Mouse (Mus musculus): ENCODE results near the gene Zcchc8. TPM values are rescaled to one million over a fixed set of nuclear protein-coding genes. Genes with fewer than 3 reads are reported as not detected.

Gene Zcchc8
- total RNA-seq, 2 experiments from 2014 or later: 42.8 to 50.7 TPM

DNA sequence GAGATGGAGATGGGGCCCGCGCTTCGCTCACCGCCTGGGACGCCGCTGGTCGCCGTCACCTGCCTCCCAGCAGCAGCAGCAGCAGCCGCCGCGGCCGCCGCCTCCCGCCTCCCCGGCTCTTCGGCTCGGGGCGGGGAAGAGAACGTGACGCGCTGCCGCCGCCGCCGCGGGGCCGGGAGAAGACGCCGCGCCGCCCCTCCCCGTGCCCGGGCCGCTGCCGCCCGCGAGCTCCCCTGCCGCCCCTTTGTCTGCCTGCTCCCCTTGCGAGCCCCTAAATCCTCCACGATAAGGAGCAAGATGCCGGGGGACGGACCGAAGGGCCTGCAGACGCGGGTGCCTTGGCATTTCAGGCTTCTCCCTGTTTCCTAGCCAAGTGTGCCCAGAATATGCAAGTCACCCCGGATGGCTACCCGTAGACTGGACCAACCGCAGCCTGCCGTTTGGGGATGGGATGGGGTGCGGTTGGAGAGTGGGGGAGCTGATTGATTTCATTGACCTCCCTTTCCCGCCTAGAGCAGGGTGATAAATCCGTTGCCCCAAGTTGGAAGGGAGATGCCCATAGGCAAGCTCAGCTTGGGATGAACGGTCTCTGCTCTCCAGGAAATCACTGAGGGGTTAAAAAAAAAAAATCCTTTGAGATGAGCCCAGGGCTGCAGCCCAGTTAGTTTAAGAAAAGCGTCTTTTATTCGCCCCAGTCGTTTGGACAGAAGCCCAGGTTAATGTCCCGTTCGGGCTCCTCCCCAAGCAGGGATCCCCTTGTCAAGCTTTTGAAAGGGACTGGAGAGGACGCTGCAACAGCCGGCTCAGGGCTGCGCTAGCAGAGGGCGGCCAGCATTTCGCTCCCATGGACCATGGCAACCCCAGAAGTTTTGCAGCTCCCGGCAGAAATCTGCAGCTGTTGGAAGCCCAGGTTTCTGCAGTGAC, 36.4 kb downstream of the Zcchc8 start, which contains the start of gene Clip1:
Gene Clip1, minus strand, starts transcription at position 398 of the 924 bp plus-strand sequence.
- peak; percentile 47 to 69 for DNase-seq (ENCODE audit: low spot score in 2 of 2)

DNA sequence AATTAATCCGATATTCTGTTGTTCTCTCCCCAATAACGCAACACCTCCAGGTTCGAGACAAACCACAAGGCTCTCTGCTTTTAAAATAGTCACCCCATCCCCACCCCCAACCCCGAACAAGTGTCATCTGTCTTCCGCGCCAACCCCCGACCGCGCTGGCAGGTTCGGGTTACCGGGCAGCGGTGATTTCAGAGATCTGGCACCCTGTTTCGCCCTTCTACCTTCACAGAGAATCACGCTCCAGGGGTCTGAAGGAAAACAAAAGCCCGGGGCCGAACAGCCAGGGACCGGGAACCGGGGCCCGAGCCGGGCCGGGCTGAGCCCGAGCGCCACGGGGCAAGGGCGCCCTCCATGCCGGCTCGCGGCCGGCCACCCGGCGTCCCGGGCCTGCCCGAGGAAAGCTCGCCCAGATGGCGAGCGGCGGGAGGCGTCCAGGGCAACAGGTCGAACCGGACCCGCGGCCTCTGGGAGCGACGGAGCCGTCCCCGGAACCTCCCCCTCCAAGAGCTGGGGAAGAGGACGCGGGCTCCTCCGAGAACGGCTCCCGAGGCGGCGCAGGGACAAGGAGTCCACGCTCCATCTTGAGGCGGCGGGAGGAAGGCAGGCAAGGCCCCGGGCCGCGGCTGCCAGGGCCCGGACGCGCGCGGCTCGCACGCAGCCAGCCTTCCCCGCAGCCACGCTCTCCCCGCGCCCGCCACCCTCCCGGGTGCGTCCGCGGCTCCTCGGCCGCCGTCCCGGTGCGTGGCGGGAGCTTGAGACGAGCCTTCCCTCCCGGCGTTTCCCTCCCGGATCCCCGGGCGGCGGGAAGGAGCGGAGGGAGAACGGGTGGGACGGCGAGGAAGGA, 37.3 kb downstream of the Zcchc8 start:
- peak; percentile 28 to 64 for DNase-seq (ENCODE audit: low spot score in 2 of 2)

DNA sequence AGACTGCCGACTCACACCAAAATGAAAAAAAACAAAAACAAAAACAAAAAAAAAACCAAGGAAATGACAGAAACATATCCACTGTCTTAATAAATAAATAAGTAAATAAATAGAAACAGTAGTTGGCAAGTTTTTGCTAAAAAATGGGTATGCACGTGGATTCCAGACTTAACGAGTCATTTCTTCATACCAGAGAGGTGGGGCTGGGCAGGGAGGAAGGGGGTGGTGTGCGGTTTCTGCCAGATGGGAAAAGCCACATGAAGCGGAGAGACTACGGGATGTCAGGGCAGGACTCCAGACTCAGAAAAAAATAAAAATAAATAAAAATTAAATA, 37.9 kb downstream of the Zcchc8 start:
- peak in 1 of 2 experiments; percentile 28 for DNase-seq (ENCODE audit: low spot score in 2 of 2)

DNA sequence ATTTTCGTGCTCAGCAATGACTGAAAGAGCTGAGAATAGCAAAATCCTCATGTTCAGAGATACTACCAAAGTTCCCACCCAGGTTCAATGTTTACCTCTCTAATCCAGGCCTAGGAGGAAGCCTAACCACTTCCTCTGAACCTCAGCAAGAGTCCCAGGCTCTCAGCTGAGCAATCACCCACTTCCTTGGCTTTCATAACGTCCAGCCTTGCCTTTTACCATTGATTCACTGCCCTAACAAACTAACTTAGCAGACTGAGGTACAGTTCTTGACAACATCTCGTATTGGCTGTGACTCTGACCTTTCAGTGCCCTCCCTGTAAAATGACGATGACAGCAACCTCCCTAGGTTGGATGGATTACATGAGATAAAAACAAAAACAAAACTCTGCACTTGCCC, 38.5 kb downstream of the Zcchc8 start:
- DNase-seq (ENCODE audit: low spot score in 2 of 2): no peak

DNA sequence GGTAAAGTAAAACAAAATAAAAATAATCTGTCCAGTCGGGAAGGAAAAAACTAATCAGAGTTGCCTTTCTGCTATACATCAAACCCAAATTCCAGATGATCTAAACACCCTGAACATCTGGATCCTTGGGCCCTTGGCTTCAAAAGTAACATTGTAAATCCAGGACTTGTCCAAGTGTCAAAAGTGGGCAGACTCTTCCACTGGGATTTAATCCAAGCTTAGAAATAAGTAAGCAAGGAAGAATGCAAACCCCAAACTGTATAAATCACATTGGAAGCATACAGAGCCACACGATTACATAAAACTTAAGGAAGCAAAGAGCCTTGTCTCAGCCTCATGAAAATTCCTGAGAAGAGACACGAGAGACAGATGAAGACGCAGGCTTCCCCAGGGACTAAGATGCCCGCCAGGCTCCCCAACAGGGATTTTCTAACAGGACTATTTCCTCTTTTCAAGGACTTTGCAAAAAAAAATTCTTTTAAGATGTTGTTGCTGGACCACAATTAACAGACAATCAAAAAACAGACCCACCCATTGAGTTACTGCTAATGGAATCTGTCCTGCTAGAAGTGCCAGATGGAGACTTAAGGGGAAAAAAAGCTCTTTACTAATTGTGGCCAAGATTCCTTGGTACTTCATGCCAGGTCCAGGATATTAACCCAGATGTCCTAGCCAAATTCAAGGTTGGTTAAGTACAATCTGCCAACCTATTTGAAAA, 41.2 kb downstream of the Zcchc8 start:
- DNase-seq (ENCODE audit: low spot score in 2 of 2): no peak

DNA sequence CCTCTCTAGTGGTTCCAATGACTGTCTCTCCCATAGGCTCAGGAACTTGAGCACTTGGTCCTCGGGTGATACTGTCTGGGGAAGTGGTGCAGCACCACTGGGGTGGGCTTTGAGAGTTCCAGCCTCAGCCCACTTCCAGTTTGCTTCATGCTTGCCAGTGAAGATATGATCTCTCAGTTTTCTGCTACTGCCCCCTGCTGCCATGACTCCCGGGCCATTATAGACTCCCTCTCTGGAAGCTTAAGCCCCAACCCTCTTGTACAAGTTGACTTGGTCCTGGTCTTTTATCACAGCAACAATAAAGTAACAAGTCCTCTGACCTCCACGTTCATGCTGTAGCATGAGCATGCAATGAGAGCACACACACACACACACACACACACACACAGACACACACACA, 41.8 kb downstream of the Zcchc8 start:
- DNase-seq (ENCODE audit: low spot score in 2 of 2): no peak

DNA sequence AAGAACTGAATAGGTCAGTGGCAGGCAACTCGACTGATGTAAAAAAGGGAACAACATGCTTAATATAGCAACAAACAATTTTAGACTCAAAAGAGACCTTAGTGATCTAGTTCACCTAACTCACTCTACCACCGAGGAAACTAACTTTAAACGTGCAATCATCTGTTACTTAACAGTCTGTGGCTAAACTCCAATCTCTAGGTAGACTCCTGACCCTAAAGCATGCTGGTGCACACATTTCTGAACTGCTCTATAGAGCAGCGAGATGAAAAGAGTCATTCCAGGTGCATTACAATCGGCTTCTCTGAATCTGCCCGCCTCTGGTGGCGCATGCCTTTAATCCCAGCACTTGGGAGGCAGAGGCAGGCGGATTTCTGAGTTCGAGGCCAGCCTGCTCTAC, 45.2 kb downstream of the Zcchc8 start:
- no peak for DNase-seq (ENCODE audit: low spot score in 2 of 2)

DNA sequence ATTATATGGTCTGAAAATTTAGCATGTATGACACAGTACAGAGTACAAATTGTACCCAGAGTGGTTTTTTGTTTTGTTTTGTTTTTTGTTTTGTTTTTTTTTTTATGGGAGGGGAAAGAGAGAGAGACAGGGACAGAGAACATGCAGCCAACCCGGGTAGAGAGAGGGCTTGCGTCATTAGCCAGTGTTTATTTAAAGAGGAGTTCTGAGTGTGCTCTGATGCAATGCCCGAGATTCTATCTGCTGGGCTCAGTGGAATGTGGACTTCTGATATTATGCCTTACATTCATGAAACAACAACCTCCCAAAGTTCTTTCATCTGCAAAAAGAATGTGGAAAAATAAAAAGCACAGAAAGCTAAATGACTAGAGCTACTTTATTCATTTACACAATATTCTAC, 45.7 kb downstream of the Zcchc8 start:
- no peak for DNase-seq (ENCODE audit: low spot score in 2 of 2)

DNA sequence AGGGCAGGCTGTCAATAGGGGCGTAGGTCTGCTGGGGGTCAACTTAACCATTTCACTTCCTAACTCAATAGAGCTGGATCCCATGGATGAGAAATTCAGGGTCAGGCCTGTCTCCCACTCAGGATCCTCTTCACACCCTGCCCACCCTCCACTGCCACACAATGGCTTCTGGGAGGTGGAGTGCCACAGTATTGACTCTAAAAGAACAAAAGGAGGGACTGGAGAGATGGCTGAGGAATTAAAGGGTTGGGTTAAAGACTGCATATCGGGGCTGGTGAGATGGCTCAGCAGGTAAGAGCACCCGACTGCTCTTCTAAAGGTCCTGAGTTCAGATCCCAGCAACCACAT, 49.5 kb downstream of the Zcchc8 start:
- DNase-seq (ENCODE audit: low spot score in 2 of 2): no peak

DNA sequence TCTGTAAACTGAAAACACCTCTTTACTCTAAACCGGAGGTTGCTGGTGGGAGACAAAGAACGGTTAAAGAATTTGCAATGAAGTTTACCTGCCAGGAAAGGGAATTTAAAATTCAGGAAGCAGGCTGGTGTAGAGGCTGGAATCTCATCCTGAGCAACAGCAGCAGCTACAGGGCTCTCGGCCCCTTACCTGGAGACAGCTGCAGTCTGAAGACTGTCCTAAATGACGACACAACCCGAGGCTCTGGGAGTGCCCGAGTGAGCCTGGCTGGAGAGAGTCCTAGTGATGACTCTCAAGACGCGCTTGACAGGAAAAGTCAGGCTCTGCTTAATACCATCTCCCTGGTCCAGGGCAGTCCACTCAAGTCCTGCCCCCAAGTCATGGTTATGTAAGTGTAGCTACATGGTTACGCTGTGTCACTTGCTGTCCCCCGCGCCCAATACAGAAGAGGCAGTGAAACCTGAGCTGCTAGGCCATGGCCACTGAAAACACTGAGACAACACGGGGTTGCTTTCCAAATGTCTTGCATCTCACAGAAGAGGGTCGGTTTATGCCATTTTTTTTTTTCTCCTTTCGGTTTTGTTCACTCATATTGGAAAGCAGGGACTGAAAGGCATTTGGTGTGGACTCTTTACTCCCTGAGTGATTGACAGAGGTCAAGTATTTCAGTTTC, 50.0 kb downstream of the Zcchc8 start:
- no peak for DNase-seq (ENCODE audit: low spot score in 2 of 2)

DNA sequence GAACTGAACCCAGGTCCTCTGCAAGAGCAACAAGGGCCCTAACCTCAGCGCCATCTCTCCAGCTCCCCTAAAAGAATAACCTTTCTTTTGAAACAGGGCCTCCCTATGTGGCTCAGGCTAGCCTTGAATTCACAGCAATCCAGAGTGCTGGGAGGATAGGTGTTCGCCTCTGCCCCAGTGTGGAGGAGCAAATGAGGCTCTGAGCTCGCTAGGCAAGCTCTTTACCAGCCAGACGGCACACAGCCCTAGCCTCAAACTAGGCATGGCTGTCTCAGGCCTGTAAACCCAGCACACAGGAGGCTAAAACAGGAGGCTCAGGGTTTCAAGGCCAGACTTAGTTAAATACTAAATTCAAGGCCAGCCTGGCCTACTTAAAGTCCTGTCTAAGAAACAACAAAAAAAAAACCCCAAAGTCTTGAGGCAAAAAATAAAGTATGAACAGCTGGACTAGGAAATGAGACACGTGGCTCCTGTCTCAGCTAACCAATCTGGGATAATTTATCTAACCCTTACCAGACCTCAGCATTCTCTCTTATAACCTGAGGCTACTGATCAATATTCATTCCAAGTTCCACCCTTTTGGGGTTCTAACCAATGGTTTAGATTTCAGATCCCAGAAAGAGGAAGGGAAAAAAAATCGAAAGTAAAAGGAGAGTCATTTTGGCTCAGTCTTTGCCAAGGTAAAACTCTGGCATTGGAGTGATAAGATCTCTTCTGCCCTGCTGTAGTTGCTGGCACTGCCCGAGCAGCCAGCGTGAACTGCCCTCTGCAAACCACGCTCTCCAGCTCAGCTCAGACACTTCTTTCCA, 50.7 kb downstream of the Zcchc8 start:
- DNase-seq (ENCODE audit: low spot score in 2 of 2): no peak

DNA sequence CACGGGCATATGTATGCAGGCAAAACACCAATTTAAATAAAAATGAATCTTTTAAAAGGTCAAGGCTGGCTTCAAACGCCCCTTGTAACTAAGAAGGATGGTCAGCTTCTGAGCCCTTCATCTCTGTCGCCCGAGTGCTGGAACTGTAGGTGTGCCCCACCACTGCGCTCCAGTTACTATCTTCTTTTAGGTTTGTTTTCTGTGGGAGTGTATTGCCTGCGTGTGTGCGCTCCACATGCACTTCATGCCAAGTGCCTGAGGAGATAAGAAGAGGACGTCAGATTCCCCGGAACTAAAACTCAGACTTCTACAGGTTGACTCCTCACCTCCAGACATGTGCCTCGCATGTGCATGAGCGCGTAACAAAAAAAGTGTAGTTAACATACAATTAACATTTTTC, 53.0 kb downstream of the Zcchc8 start:
- no peak for DNase-seq (ENCODE audit: low spot score in 2 of 2)

DNA sequence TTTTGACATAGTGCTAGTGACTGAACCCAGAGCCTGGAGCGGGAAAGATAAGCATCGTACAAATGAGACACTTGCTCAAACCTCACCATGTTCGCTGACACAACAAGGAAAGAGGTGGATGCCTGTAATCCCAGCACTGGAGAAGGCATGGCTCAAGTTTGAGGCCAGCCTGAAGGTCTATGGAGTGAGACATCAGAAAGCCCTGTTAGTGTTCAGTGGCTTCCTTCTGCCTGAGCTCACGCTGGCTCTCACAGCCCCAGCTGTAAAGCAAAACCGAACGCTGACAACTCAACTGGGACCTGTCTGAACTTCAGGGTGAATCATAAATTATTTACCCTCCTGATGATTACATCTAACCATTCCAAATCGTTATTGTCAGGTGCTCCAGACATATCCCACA, 54.9 kb downstream of the Zcchc8 start:
- no peak for DNase-seq (ENCODE audit: low spot score in 2 of 2)

DNA sequence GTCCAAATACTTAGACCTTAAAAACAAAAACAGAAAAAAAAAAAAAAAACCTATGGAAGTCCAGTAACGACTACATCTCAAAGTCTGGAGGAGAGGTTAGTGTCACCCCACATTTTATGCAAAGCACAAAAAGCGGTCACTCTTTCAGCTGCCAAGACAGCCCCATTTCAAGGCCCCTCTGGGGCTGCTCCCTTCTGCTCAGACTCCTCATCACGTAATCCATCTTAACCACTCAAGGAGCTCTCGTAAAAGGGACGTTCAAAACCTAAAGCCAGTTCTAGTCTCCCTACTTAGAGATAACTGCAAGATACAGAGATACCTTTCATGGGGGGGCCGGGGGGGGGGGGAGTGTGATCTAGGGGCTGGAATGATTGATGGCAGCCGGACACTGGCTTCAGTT, 56.6 kb downstream of the Zcchc8 start:
- DNase-seq (ENCODE audit: low spot score in 2 of 2): no peak

DNA sequence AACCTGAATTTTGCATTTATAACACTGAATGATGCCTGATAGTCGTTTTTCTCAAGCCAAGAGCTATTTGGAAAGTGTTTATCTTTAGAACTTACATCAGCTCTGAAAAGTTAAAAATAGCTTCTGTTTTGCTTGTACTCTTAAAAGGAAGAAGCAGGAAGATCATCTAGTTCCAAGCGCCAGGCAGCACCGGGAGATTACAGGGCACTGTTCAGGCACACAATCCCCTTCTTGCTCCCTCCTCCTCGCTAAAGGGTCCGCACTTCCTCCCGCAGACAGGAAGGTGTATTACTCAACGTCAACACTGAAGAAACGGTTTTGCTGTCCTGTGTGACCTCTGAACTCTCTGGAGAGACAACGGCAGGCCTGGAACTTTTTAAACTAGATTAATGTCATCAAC, 58.8 kb downstream of the Zcchc8 start:
- DNase-seq (ENCODE audit: low spot score in 2 of 2): no peak

DNA sequence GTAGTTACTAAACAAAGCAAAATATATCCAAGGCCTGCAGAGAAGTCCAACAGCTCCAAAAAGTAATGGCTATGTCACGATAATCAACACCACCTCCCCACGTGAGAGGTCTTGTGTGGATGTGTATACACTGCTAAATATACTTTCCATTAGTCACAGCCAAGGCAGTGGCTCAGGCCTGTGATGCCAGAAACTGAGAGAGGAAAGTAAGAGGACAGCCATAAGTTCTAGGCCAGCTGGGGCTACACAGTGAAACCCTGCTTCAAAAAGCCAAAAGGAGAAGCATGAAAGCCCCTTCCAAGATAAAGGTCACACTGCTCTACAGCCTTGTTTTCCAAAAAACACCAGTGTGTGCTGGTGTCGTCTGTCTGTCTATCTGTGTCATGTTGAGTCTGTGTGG, 59.3 kb downstream of the Zcchc8 start:
- no peak for DNase-seq (ENCODE audit: low spot score in 2 of 2)

DNA sequence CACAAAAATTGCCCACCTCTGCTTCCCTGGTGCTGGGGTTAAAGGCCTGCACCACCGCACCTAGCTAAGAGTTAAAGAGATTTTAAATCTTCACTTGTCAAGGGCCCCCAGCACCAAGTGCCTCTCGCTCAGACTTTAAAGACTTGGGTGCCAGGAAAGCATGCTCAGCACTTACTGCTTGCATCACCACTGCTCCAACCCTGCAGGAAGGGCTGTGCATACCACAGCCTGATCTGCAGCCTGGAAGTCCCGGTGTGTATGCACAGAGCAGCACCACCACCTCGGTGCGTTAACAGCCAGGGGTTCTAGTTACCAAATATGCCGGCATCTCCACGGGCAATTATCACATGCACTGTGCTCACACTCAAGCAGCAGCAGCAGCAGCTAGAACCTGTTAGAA, 63.2 kb downstream of the Zcchc8 start:
- DNase-seq (ENCODE audit: low spot score in 2 of 2): no peak

DNA sequence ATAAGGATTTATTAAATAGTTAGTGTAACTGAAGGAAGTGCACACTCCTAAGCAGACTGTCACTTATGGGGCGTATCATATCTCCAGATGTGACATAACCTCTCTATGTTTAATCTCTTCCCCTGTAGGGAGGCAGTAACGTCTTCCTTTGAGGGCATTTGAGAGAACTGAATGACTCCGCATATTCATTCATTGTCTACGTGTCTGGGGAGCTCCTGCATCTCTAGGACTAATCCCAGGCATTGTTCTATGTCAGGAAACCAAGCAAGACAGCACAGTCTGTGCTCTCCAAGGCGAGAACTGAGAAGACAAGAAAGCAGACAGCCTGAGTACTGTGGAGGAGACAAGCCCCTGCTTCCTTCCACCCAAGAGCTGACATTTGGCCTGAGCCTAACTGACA, 66.0 kb downstream of the Zcchc8 start:
- no peak for DNase-seq (ENCODE audit: low spot score in 2 of 2)

DNA sequence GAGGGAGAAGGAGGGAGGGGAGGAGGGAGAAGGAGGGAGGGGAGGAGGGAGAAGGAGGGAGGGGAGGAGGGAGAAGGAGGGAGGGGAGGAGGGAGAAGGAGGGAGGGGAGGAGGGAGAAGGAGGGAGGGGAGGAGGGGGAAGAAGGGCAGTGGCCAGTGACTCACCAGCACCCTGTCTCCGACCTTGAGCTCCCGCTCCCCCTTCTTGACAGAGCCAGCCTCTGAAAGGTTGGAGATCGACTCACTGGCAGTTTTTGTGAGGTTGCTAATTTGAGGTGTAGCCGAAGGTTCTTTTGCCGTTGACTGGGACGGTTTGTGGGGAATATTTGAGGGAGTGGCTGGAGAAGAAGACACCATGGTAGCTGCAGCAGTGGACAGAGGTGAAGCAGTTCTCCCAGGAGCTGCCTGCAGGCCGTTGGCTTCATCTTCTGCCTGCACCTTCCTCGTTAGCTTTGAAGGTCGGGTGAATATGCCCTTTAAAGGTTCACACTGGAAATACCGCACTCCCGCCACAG, 67.6 kb downstream of the Zcchc8 start:
- no peak for DNase-seq (ENCODE audit: low spot score in 2 of 2)

DNA sequence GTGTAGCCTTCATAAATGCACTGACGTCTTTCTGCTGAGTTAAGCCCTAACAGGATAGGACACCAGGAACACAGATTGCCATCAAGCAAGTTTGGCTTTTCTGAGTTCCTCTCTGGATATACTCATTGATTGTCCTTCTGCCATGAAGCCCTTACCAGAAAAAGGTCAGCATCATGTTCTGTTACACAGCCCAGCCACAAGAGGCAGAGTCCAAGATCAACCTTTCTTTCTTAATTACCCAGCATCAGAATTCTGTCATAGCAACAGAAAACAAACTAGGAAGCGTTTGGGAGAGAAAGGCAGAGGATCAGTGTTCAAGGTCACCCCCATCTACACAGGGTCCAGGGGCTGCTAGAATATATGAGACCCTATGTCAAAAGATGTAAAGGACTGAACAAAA, 70.1 kb downstream of the Zcchc8 start:
- no peak for DNase-seq (ENCODE audit: low spot score in 2 of 2)
